Mouse (Mus musculus) heart, postnatal 36 days (tissue): ENCODE measurements around the gene Slc26a8. TPM values are rescaled to one million over a fixed set of nuclear protein-coding genes. Genes with fewer than 3 reads are reported as not detected.
A peak's percentile ranks its signal among the peaks of the same experiment; 100 is the strongest.

Experiments used
- DNase-seq, 2 experiments: peaks; one replicate each; pipeline ENCODE4 v3.0.0; 2021 to 2022
- intact Hi-C: fragments of 180-260 bp; cut with DNase I; formaldehyde crosslinking; loops from one replicate; pipeline ENCODE4 v1.15.1; 2025
- total RNA-seq, 2 experiments: library from RNA; stranded (reverse); gene quantifications; 2 replicates each; pipeline ENCODE4 v1.2.3; 2021

The Slc26a8 gene
- total RNA-seq, 2 experiments from 2014 or later: 0.33 to 0.57 TPM

DNA sequence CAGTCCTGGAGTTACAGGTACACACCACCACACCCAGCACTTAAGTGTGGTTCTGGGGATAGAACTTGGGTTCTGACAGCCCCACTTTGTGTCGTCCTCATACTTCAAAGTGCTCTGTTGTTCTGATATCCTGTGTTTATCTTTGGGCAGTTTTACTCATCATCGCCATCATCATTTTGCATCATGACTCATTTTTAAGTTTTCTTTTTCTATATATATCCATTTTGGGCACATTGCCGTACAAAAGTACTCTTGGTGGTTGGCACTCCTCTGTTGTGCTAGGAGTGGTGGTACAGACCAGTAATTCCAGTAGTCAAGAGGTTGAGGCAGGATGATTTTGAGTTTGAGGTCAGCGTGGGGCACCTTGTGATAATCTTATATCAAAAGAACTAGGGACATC is 11.1 kb upstream of the Slc26a8 start:
- no peak for DNase-seq
- intact Hi-C loops: no loop called here

DNA sequence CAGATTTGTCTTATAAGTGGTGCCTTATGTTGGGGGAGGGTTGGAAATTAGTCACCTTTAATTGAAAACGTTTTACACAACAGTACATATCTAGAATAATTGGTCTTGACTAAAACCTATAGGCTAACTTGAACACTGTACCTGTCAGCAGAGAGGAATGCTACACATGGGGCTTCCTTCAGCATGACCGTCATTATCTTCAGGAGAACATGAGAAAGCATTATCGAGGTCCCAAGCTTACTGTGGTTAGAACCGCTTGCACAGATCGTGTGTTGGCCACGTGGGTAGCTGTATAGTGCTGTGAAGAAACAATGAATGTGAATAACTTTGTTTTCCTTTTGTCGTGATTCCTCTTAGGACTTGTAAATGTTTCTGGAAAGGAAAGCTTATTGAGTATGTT is 9.8 kb upstream of the Slc26a8 start:
- DNase-seq: no peak
- intact Hi-C loops: no loop called here

DNA sequence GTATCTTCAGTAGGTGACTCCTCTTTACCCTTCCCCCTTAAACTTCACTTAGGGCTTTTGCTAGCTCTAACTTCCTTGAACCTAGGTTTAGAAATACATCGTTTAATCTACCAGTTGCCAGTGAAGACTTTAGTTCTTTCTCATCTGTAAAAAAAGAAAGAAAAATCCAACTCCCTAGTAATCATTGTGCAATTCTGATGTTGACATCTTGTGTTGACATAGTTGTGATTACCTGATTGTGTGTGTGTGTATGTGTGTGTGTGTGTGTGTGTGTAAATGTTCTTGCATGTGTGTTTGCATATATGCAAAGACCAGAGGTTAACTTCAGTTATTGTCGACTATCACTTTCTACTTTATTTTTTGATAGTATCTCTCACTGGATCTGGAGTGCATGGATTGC is 8.6 kb upstream of the Slc26a8 start:
- no peak for DNase-seq
- intact Hi-C loops: no loop called here

DNA sequence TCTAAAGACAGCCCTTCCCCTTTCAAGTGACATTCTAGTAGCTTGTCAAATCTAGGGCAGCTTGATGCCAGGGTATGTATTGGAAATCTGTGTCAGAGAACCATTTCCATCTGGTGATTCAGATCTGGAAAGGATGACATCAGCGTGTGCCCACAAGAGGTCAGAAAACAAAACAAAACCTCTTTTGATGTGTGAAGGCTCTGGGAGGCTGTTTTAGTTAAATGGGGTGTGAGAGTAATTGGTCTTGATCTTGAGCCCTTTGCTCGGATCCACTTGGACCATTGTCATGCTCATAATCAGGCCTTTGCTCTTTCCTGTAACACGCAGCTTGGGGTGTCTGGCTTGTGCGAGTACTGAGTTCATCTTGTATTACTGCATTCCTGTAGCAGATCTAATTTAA is 8.2 kb upstream of the Slc26a8 start:
- intact Hi-C loops: no loop called here
- no peak for DNase-seq

DNA sequence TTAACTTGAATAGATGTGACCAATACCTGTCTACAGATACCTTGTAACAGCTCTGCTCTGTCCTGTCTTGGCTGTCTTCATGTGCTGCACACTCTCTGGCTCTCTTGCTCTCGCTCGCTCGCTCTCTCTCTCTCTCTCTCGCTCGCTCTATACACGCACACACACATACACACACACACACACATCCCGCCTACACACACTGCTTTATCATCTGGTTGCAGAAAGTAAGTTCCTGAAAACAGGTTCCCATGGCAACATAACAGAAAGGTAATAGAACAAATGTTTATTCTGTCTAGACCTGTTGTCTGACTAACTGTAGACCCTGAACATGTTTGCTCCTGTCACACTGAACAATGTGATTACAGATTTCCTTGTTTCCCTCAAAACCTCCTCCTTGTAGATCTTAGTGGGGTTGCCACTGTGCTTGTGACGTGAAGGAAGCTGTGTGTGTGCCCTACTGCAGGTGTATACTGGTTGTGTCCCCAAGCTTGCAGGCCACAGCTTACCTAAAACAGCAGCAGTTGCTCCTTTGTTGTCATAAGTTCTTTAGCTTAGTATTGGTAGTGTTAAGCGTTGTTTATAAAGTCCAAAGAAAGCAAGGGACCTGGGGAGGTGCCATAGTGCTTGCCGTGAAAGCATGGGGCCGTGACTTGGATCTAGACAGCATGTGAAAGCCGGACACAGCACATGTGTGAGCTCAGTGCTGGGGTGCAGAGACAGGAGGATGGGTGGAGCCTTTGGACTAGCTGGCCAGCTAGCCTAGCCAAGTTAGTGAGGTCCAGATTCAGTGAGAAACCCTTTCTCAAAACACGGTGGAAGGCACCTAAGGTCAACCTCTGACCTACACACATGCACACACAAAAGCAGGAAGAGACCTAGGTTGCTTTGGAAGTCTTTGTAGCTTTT is 7.5 kb upstream of the Slc26a8 start:
- intact Hi-C loops: loop anchor here (2.0 kb wide), 1 partner anchor 15 kb away; no protein-coding TSS in a partner anchor
- DNase-seq: no peak

DNA sequence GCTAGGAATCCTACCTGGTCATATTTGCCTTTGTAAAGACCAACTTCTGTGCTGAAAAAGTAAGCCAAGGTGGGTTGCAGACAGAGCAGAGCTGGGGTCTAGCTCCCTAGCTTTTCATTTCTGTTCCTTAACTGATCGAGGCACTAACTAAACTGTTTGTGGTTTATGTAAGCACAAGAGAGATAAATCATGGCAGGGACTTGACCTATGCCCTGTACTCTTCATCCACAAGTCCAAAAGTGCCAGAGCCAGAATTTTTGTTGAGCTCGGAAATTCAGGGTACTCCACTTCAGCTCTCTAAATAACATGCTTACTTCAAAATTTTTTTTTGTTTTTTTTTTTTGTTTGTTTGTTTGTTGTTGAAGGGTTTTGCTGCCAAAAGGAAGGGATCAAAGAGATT is 6.6 kb upstream of the Slc26a8 start:
- intact Hi-C loops: loop anchor here (2.0 kb wide), 1 partner anchor 16 kb away; no protein-coding TSS in a partner anchor
- no peak for DNase-seq

DNA sequence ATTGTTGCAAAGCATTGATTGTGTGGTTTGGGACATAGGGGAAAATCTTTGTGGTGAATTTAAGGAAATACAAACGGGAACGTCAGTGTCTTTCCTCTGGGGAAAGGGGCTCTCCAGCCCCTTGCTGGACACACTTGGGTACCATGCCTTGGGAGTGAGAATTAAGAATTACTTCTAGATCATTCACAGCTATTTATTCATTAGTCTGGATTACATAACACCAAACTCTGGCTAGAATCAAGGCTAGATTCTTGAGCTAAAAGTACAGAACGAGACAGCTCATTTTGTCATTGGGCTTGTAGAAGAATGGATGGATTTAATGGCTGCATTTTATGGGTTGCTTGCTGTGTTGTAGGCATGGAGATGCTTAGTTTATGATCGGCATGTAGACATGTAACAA is 4.8 kb upstream of the Slc26a8 start:
- intact Hi-C loops: loop anchor here (5.0 kb wide), 1 partner anchor 47 kb away; no protein-coding TSS in a partner anchor
- no peak for DNase-seq

DNA sequence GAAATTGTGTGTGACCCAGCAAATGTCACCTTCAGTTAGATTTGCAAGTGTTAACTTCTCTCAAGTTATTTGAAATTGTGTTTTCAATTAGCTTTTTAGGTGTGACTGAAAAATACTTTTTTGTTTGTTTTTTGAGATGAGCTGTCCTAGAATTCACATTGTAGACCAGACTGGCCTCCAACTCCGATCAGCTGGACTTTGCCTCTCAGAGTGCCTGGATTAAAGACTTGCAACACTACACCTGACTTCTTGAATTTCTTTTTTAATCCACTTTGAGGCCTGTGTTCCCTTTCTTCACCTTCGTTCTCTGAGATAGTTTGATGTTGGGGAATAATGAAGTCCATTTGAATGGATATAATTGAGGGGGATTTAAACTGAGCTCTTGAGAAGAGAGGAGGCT is 4.0 kb upstream of the Slc26a8 start:
- intact Hi-C loops: loop anchor here (5.0 kb wide), 1 partner anchor 48 kb away; no protein-coding TSS in a partner anchor
- DNase-seq: no peak

DNA sequence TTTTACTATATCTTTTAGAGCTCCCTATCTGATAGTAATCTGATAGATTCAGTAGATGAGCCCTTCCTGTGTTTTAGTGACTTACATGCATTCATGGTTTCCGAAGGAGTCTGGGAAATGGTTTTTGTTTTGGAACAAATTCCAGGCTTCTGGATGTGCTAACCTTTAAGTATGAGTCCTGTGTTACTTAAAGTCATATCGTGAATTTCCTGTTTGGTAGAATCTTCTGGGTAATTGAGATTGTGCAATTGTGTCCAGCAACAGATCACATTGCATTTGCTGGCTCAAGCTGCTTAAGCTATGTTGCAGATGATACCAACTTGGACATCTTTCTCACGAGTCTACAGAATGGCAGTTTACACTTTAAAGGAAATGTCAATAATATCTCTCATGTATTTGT is 3.1 kb upstream of the Slc26a8 start:
- no peak for DNase-seq
- intact Hi-C loops: loop anchor here (5.0 kb wide), 1 partner anchor 49 kb away; no protein-coding TSS in a partner anchor

DNA sequence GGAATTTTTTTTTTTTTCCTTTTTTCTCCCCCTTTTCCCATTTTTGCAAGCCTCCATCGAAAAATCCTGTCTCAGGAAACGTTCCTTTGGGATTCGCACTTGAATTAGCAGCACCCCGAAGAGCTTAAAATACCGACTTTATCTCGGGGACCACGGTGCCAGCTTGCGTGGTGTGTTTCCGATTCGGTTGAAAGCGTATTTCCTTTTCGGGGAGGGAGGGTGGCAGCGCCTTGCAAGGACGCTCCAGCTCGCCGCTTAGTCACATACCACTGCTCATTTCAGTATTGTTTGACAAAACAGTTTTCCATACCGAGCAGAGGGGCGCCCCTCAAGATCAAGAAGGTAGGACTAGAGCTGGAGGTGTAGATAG is 2.3 kb upstream of the Slc26a8 start:
- intact Hi-C loops: loop anchor here (5.0 kb wide), 1 partner anchor 50 kb away; no protein-coding TSS in a partner anchor
- DNase-seq: peak in 1 of 2 experiments; percentile 50

DNA sequence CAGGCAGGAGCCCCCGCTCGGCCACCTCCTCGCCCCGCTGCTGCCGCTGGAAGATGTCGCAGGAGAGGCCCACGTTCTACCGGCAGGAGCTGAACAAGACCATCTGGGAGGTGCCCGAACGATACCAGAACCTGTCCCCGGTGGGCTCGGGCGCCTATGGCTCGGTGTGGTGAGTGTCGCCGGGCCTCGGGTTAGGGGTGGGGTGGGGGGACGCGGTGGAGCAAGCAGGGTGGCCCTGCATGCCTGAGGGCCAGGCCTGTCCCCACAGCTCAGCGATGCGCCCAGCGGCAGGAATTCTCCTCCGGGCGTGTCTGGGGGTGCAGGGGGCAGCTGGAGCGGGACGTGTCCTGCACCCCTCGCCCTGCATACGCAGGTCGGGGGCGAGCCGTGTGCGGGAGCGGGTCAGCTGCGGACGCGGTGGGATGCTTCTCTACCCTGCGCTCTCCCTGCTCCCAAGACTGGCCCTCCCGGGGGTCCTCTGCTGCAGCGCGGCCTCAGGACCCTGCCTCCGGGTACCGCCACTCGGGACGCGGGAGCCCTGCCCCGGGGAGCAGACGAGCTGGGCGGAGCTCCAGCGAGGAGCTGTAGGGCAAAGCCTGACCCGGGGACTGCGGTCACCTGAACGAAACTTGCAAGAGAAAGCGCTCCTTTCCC is 1.8 kb upstream of the Slc26a8 start:
- peak; percentile 58 to 70 for DNase-seq
- intact Hi-C loops: loop anchor here (1.0 to 5.0 kb wide), 3 partner anchors 50 to 235 kb away; no protein-coding TSS in a partner anchor

DNA sequence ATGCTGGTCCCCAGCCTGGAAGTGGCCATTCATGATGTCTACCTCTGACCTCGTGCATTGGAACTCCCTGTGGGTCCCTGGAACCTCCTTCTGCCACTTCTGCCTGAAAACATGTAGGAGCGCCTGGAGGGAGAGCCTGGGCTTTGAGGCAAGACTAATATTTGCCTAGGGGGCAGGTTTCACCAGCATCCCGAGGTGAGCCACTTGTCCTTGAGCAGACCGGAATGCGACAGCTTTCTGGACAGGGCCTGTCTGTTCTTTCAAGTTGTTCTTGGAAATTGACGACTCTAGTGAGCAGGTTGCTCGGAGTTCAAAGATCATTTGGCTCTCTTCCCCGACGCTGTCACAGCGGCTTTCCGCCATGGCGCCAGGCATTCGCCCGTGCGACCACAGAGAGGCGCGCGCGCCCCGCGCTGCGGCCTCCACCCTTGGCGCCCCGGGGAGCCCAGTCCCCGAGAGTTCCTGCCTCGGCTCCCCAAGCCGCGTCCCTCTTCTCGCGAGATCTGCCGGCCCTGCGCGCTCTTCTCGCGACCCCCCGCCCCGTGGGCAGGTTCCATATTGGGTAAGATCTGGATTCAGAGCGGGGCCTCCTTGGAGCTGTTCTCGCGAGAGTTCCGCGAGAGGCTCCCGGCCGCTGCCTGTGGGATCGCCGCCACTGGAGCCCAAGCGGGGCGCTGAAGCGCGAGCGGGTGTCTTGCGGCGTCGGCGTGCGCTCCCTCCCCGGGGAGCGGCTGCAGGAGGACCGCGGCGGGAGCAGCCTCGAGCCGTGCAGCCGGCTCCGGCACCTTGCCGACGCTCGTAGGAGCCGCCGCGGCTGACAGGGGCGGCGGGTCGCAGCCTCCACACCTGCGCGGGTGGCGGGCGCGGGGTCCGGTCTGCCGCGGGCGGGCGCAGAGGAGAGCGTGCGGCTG is 998 bp upstream of the Slc26a8 start, which contains the start of gene Mapk14:
TSS of gene Mapk14 (plus strand) at position 554 of the 911 bp plus-strand sequence.
- intact Hi-C loops: loop anchor here (1.0 to 5.0 kb wide), 4 partner anchors 51 to 236 kb away; no protein-coding TSS in a partner anchor
- DNase-seq: peak; percentile 99

DNA sequence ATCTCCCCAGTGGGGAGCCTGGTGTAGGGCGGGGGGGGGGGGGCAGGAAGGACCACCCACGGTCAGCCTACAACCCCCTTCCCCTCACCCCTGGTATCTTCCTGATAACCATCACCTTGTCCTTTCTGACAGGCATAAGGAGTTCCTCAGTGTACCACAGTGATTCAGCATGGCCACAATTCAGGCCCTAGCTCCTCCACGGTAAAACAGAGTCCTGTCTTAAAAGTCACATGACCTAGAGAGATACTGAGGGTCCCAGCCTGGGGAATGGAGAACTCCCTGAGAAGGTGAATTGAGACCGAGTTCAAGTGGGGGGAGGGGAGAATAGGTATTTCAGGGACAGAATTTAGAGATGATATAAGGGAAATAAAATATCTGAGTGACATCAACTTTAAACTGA is 2.7 kb downstream of the Slc26a8 start:
- intact Hi-C loops: no loop called here
- no peak for DNase-seq

DNA sequence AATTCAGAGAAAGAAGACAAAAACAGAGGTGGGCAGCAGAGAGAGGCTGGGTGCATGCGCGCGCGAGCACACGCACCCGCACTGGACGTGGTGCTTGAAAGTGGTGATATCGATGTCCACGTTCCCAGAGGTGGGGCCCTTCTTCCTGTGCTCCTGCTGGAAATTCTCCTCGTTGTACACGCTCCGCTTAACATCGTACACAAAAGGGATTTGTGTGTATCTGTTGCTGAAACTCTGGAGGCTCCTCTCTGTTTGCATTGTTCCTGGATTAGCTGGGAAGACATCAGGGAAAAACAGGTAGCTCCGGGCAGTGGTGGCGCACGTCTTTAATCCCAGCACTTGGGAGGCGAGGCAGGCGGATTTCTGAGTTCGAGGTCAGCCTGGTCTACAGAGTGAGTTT is 5.4 kb downstream of the Slc26a8 start:
- intact Hi-C loops: no loop called here
- no peak for DNase-seq

DNA sequence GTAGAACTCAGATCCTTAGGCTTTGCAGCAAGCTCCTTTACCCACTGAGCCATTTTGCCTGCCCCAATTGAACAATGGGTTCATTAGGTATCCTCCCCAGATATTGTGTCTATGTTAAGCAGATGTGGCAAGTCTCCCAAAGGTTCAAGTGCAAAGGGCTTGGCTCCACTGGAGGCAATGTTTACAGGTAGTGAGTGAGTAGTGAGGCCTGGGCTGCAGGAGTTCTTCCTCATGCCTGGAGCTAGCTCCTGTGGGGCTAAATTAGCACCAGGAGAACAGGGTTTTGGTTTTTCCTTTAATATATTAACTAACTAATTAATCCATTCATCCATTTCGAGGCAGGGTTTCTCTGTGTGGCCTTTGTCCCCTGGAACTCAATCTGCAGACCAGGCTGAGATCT is 6.4 kb downstream of the Slc26a8 start:
- intact Hi-C loops: no loop called here
- no peak for DNase-seq

DNA sequence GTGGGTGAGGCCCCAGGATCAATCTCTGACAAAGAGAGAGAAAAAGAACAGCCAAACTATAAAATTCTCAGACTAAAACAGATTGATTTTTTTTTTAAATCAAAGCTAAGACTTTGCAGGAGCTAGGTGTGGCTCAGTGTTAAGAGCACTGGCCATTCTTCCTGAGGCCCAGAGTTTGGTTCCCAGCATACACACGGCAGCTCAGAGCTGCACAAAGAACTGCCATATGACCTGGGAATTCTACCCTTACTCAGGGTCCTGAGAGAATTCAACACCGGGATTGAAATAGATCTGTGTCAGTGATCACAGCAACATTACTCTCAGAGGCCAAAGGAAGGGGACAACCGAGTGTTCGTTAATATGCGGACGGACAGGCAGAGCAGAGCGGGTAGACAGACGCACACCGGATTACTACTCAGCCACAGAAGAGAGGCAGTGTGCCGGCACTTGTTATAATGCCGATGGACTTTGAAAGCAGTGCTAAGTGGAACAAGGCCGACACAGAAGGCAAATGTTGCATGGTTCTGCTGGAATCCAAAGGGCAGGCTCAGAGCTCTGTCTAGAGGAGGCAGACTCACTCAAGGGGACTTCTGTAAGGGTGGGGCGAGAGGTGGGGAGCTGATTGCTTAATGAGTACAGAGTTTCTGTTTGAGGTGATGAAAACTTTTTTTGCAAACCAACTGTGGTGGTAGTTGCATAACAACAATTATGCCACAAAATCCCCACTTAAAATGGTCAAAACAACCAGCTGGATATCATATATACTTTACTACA is 7.5 kb downstream of the Slc26a8 start:
- intact Hi-C loops: no loop called here
- no peak for DNase-seq

DNA sequence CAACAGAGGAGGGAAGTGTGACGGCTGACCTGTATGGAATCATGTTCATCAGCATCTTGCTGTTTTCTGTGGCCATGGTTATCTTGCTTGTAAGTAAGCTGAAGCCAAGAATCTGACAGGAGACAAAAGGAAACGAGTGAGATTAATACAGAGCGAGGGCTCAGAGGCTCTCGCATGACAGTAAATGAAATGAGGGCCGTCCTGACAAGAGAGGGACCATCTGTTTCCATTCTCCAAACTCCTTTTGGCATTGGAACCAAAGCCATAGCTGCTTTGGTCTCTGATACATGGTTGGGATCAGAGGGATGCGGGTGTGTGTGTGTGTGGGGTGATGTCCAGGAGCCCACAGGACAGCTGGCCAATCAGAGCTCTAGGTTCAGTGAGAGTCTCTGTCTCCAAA is 30.5 kb downstream of the Slc26a8 start:
- intact Hi-C loops: no loop called here
- DNase-seq: no peak

DNA sequence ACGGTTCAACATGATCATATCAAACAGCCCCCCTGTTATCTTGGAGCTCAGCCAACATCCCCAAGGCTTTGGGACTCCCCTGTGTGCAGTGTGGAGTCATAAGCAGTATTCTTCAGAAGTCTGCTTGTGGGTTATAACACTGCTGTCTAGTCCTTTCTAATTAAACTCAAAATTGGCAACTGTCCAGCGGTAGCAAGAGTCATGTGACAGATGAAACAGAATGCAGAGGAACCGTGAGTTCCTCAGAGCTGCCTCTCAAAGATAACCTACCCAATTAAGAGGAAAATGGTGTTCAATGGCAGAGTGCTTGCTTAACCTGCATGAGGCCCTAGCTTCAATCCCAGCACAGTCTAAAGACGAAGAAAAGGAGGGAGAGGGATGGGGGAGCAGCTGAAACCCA is 32.1 kb downstream of the Slc26a8 start:
- DNase-seq: no peak
- intact Hi-C loops: no loop called here

DNA sequence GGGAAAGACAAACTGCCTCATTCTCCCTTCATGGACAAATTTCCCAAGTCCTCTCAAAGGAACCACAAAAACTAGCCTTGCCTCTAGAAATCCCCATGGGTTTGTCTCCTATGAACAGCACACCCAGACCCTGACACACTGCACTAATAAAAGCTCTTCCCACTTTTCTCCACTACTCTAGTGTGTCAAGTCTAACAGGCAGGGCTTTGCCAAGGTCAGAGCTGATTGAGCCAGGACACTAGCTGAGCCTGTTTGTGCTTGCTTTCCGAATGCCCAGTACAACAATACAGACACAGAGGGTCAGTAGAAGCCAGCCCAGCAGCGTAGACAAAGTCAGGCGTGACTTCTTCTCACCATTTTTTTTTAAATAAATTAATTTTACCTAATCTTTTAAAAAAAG is 39.8 kb downstream of the Slc26a8 start:
- intact Hi-C loops: no loop called here
- no peak for DNase-seq
